Mouse (Mus musculus) brain, adult 10 weeks (tissue): ENCODE results near the gene Erbin. TPM values are rescaled to one million over a fixed set of nuclear protein-coding genes. Genes with fewer than 3 reads are reported as not detected.

ENCODE experiments used
- polyA plus RNA-seq: library from polyadenylated mRNA; stranded (reverse); fragments of 350-450 nt; fragmentation: Illumina TruSeq; extraction: RNeasy Lipid Tissue Mini Kit (QIAGEN cat#74804); gene quantifications from one replicate; pipeline ENCODE4 v1.2.3, GENCODE M21; 2015; ENCODE audit warnings: low read depth, low replicate concordance

The Erbin gene
- 44.7 TPM for polyA plus RNA-seq

DNA sequence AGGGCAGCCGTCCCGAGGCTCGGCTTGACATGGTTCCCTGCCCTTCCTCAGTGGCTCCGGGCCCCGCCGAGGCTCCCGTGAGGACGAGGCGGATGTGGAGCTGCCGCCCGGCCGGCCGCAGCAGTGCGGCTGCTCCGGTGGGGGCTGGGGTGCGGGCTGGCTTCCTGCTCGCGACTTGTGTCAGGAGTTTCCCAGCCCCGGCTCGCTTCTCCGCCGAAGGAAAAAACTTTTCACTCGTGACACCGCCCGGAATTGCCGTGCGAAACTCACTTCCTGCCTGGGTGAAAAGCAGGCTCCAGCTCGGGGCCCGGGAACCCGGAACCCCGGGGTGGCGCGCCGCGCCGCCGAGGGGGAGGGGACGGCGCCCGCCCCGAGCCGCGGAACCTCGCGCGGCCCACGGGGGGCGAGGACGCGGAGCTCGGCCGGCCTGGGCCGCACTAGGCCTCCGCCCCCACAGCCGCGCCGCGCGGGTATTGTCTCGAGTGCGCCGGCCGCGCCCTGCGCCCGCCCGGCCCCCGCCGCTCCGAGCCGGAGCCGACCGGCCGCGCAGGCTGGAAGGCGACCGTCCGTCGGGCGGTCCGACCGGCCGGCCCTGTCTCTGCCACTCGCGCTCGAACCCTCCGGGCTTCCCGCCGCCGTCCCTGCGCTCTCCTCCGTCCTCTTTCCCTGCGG is at the start of gene Erbin:
Erbin (minus strand) TSS at position 254 of the 672 bp plus-strand sequence.

DNA sequence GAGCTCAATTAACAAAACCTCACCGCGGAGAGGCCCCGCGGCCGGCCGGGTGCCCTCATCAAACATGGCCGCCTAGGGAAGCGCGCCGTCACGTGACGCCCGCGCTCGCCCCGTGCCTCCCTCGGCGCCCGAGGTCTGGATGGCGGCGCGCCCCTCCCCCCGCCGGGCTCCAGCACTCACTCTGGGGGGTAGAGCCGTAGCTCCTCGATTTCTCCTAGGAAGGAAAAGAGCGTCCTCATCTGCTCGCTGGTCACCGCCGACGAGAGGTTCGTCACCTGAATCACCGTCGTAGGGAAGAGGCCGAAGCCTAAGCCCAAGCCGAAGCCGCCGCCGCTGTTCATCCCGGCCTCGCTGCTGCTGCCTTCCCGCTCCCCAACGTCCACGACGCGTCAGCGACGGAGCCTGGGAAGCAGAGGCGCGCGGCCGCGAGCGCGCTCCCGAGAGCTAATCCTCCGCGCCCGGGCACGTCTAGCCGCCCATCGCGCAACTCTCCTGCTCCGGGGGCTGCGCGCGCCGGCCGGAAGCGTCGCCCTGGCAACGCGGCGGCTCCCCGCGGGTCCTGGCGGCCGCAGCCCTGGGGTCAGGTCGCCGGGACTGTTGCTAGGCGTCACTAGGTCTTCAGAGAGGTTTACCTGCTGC is 146.1 kb downstream of the Erbin start, which contains the start of gene Srek1:
Srek1 (minus strand) TSS at position 490 of the 639 bp plus-strand sequence.

Other genes starting within 250 kb of the Erbin start
- 38.4 TPM for gene Srek1, start 145.9 kb downstream of the Erbin start, polyA plus RNA-seq
- gene Nln, start 189.1 kb upstream of the Erbin start, polyA plus RNA-seq, result 17.1 TPM
- 131 TPM for gene Sgtb, start 189.2 kb upstream of the Erbin start, polyA plus RNA-seq